Mouse (Mus musculus) lung, postnatal 0 days (tissue): ENCODE measurements around the gene Mfsd14a.

ENCODE experiments used
- CTCF ChIP-seq: IDR thresholded peaks from 2 replicates; pipeline ENCODE4 v1.5.1; 2016; ENCODE audit warnings: antibody characterized with exemption, mild to moderate bottlenecking
- EP300 ChIP-seq: IDR thresholded peaks from 2 replicates; pipeline ENCODE4 v1.6.1; 2016; ENCODE audit warnings: antibody characterized with exemption, mild to moderate bottlenecking, control low read depth

DNA sequence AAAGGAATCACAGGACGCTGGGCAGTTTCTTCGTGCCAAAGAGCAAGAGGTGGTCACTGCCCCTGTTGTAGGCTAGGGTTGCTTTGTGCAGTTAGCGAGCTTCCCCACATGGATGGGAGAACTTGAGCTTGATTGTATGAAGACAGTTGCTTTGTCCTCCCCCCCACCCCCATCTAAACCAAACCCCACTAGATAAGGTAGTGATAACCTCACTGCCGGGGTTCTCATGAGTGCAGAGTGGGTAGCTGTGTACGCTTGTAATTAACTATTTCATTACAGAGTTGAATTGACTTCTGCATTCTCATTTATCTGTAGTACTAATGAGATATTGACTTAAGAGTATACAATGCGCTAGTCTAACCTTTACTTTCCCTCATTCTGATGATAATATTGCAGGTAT, 43.6 kb downstream of the Mfsd14a start:
- TF ChIP-seq CTCF = no peak
- no peak for TF ChIP-seq EP300
